Mouse (Mus musculus): ENCODE measurements around the gene 2610301B20Rik.

DNA sequence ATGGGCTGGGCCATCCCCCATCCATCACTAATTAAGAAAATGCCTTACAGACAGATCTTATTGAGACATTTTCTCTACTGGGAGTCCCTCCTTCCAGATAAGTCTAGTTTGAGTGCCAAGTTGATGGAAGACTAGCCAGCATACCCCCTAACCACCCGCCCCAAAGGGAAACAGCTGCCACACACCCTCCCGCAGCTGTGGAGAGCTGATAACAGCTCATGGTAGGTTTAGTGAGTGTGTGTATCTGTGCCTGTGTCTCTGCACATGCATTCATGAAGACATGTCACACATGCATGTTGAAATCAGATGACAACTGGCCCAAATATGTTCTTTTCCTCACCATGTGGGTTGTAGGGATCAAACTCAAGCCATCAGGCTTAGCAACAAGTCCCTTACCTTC, 40.5 kb downstream of the 2610301B20Rik start:
- TF ChIP-seq CTCF (IDR thresholded peaks at IDR 0.05 in 2 of 3, conservative IDR thresholded peaks at IDR 0.05 in 1 of 3; ENCODE audit: control insufficient read depth in 1 of 3, insufficient read depth in 1 of 3, low read depth in 2 of 3, low read length in 3 of 3, poor library complexity in 1 of 3, severe bottlenecking in 1 of 3): no peak
- no peak for TF ChIP-seq E2F4 (IDR thresholded peaks at IDR 0.05; ENCODE audit: borderline replicate concordance, low read depth, low read length)
- TF ChIP-seq POLR2A (IDR thresholded peaks at IDR 0.05; ENCODE audit: control insufficient read depth in 1 of 2, insufficient read depth in 1 of 2, low read depth in 1 of 2, low read length in 2 of 2, poor library complexity in 1 of 2): no peak
- TF ChIP-seq MYC (IDR thresholded peaks at IDR 0.05; ENCODE audit: low read depth, low read length): peak; percentile 74; the same call in 1 of the 2 replicates
